In the genomic region with DNA sequence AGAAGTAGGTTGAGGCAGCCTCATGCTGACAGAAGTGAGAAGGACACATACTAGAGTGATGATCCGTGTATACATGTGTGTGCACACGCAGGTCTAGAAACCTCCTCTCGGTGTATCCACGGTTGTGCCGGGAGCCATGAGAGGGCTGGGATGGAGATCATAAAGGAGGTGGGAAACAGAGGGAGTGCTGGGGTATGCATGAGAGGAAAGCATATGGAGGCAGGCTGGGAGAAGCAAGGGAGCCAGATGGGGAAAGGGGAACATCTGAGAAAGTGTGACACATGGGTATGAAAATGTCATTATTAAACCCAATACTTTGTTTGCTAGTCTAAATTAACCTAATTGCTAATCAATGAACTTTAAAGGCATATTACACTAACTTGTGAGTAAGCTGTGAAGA, we compare ENCODE assay signal across 22 mouse cellular contexts. TPM values are rescaled to one million over a fixed set of nuclear protein-coding genes. Genes with fewer than 3 reads are reported as not detected.
A peak's percentile ranks its signal among the peaks of the same experiment; 100 is the strongest.
DNase-seq lines count a peak whose midpoint lies in the region; ATAC-seq lines count a peak whose summit lies in the region.
"Had no signal": no experiment of that assay in that cellular context is flagged by ENCODE, and none has a peak within 500 bp of the region (broad histone marks: within the 10 kb centered on the region; RNA-seq: fewer than 3 reads in every experiment).

No protein-coding gene starts in this region.

- ATAC-seq in forebrain, embryonic 16.5 days, result peak; percentile 57
- ATAC-seq in forebrain, embryonic 12.5 days (ENCODE audit: low FRiP score), result no peak
- ATAC-seq: CD4-positive, CD25-positive, alpha-beta regulatory T cell, adult 4 months; hindbrain, postnatal 0 days had no signal

- H3K4me1 ChIP-seq in forebrain, embryonic 16.5 days (replicated peaks; ENCODE audit: control insufficient read depth, insufficient read depth, low read length), result peaks cover 5% of the 10 kb centered on the region
- peaks cover 4% of the 10 kb centered on the region; the same call in 1 of the 2 replicates for H3K4me1 ChIP-seq in forebrain, embryonic 12.5 days
- H3K4me1 ChIP-seq: embryonic facial prominence, embryonic 15.5 days; heart, embryonic 10.5 days had no signal

- 80% methylated on average over 5 of the region's 5 CpGs for WGBS in forebrain, embryonic 16.5 days
- WGBS in forebrain, embryonic 12.5 days, result 90% methylated on average over 5 of the region's 5 CpGs

- no peaks in the 10 kb centered on the region for H3K9me3 ChIP-seq in forebrain, embryonic 16.5 days (ENCODE audit: control insufficient read depth, low read length)
- no peaks in the 10 kb centered on the region for H3K9me3 ChIP-seq in forebrain, embryonic 12.5 days
- H3K9me3 ChIP-seq: embryonic facial prominence, embryonic 15.5 days; G1E; heart, embryonic 10.5 days; hindbrain, embryonic 13.5 days had no signal

- intact Hi-C loops in heart, postnatal 36 days (cut with DNase I), result no loop called here

- H3K27ac ChIP-seq in forebrain, embryonic 16.5 days (ENCODE audit: low read length), result no peak overlapping the region
- H3K27ac ChIP-seq in forebrain, embryonic 12.5 days, result no peak overlapping the region
- H3K27ac ChIP-seq: embryonic facial prominence, embryonic 15.5 days; heart, embryonic 10.5 days; hindbrain, embryonic 13.5 days; hindbrain, postnatal 0 days had no signal

- no peak overlapping the region for H3K4me3 ChIP-seq in forebrain, embryonic 16.5 days (replicated peaks; ENCODE audit: low read length)
- H3K4me3 ChIP-seq in forebrain, embryonic 12.5 days (replicated peaks), result no peak overlapping the region
- H3K4me3 ChIP-seq: embryonic facial prominence, embryonic 15.5 days; erythroblast, embryonic 14.5 days; heart, embryonic 10.5 days; hindbrain, embryonic 13.5 days had no signal

- no peaks in the 10 kb centered on the region for H3K27me3 ChIP-seq in forebrain, embryonic 16.5 days (replicated peaks; ENCODE audit: control insufficient read depth, insufficient read depth, low read length)
- no peaks in the 10 kb centered on the region for H3K27me3 ChIP-seq in forebrain, embryonic 12.5 days
- H3K27me3 ChIP-seq: embryonic facial prominence, embryonic 15.5 days; hindbrain, embryonic 13.5 days had no signal

- H3K9ac ChIP-seq in forebrain, embryonic 16.5 days (replicated peaks; ENCODE audit: low read depth, low read length), result no peak overlapping the region
- no peak overlapping the region for H3K9ac ChIP-seq in forebrain, embryonic 12.5 days
- H3K9ac ChIP-seq: embryonic facial prominence, embryonic 15.5 days; hindbrain, embryonic 13.5 days had no signal

- H3K4me2 ChIP-seq in forebrain, embryonic 16.5 days (ENCODE audit: low read length), result no peak overlapping the region
- H3K4me2 ChIP-seq in forebrain, embryonic 12.5 days, result no peak overlapping the region
- H3K4me2 ChIP-seq: embryonic facial prominence, embryonic 15.5 days; hindbrain, embryonic 13.5 days had no signal

- peak; percentile 68 to 83 for DNase-seq in layer of hippocampus, adult 18-20 months (ENCODE audit: low spot score in 2 of 2)
- peak; percentile 53 for DNase-seq in layer of hippocampus, adult 9-10 months (ENCODE audit: low spot score)
- peak; percentile 49 to 61 for DNase-seq in layer of hippocampus, postnatal 36 days
- no peak for DNase-seq in heart, postnatal 36 days
- no peak for DNase-seq in right cerebral cortex, postnatal 25 days
- DNase-seq: adrenal gland, postnatal 10 days; cerebellum, adult 18-20 months; cerebellum, postnatal 10 days; embryo, embryonic 11 days; gastrocnemius, postnatal 10 days; heart, adult 18-20 months; heart, postnatal 10 days; kidney, adult 11 months had no signal

- peaks cover 9% of the 10 kb centered on the region; the same call in 1 of the 2 replicates for H3K36me3 ChIP-seq in forebrain, embryonic 16.5 days (ENCODE audit: control insufficient read depth, insufficient read depth)
- H3K36me3 ChIP-seq in forebrain, embryonic 12.5 days (replicated peaks), result peaks cover 63% of the 10 kb centered on the region

RNA-seq across cellular contexts. Expression of gene Wdr37, which starts 37.1 kb away (rescaled TPM):
- polyA plus RNA-seq in forebrain, embryonic 16.5 days (2015; fragmentation: Nextera tagmentation; extraction: Ambion mirVana), result 48.8 and 51.0 TPM in 2 replicates
- 51.8 and 56.7 TPM in 2 replicates for polyA plus RNA-seq in forebrain, embryonic 12.5 days (2016; fragmentation: Nextera tagmentation; extraction: Ambion mirVana)
- 100 to 1,000 TPM in 1 of 2 experiments, 10 to 100 TPM in 1; 82.3 to 100 TPM for total RNA-seq in layer of hippocampus, adult 18-20 months (2021)
- 100 to 1,000 TPM in 1 of 2 experiments, 10 to 100 TPM in 1; 95.8 to 101 TPM for total RNA-seq in layer of hippocampus, postnatal 36 days (2021)
- total RNA-seq in heart, postnatal 36 days (2021), result 10 to 100 TPM; 32.8 to 35.2 TPM

RNA-seq across cellular contexts. Expression of gene Idi1, which starts 50.7 kb away (rescaled TPM):
- 99.8 and 101 TPM in 2 replicates for polyA plus RNA-seq in forebrain, embryonic 16.5 days (2015; fragmentation: Nextera tagmentation; extraction: Ambion mirVana)
- 143 and 153 TPM in 2 replicates for polyA plus RNA-seq in forebrain, embryonic 12.5 days (2016; fragmentation: Nextera tagmentation; extraction: Ambion mirVana)
- total RNA-seq in layer of hippocampus, adult 18-20 months (2021), result 10 to 100 TPM; 31.9 to 32.9 TPM
- 10 to 100 TPM; 35.7 to 40.8 TPM for total RNA-seq in layer of hippocampus, postnatal 36 days (2021)
- 1 to 10 TPM; 4.9 to 5.1 TPM for total RNA-seq in heart, postnatal 36 days (2021)

Comparison
In these comparisons a context has a peak if more than half of its experiments do, and no peak if none do; other contexts are left out.
1. DNase-seq: peak in layer of hippocampus, adult 18-20 months (2 of 2), layer of hippocampus, adult 9-10 months (single experiment) and layer of hippocampus, postnatal 36 days (2 of 2); none in heart, postnatal 36 days (0 of 2) and right cerebral cortex, postnatal 25 days (single experiment).
2. RNA of gene Idi1, which starts 50.7 kb away (total RNA-seq): 35.7 to 40.8 TPM in layer of hippocampus, postnatal 36 days and 31.9 to 32.9 TPM in layer of hippocampus, adult 18-20 months; 4.9 to 5.1 TPM in heart, postnatal 36 days; every median in the first group is over 4 times any median in the second.